Mouse (Mus musculus): ENCODE results near the gene Ltbp1.

GRCm38 (mm10) chr17:75171659-75172058, 166.3 kb downstream of the Ltbp1 start:
- TF ChIP-seq POLR2A (IDR thresholded peaks at IDR 0.05; ENCODE audit: low read depth, low read length) (no peak), CTCF (IDR thresholded peaks at IDR 0.05; ENCODE audit: extremely low read depth, insufficient read length, insufficient replicate concordance, low read depth, low read length) (no peak)
